Mouse (Mus musculus): ENCODE measurements around the gene Tnfrsf12a. TPM values are rescaled to one million over a fixed set of nuclear protein-coding genes. Genes with fewer than 3 reads are reported as not detected.

The Tnfrsf12a gene
- total RNA-seq, 2 experiments from 2014 or later: 33.4 to 51.3 TPM

GRCm38 (mm10) chr17:23645894-23646293, 31.4 kb downstream of the Tnfrsf12a start:
- no peak for DNase-seq

- DNase-seq: peak; percentile 40
Observed at GRCm38 (mm10) chr17:23644613-23645495, 32.4 kb downstream of the Tnfrsf12a start, which contains the start of gene Mmp25. TSS of gene Mmp25 (minus strand) at chr17:23645277.

- no peak for DNase-seq
Observed at GRCm38 (mm10) chr17:23631241-23631640, 46.0 kb downstream of the Tnfrsf12a start.

DNA sequence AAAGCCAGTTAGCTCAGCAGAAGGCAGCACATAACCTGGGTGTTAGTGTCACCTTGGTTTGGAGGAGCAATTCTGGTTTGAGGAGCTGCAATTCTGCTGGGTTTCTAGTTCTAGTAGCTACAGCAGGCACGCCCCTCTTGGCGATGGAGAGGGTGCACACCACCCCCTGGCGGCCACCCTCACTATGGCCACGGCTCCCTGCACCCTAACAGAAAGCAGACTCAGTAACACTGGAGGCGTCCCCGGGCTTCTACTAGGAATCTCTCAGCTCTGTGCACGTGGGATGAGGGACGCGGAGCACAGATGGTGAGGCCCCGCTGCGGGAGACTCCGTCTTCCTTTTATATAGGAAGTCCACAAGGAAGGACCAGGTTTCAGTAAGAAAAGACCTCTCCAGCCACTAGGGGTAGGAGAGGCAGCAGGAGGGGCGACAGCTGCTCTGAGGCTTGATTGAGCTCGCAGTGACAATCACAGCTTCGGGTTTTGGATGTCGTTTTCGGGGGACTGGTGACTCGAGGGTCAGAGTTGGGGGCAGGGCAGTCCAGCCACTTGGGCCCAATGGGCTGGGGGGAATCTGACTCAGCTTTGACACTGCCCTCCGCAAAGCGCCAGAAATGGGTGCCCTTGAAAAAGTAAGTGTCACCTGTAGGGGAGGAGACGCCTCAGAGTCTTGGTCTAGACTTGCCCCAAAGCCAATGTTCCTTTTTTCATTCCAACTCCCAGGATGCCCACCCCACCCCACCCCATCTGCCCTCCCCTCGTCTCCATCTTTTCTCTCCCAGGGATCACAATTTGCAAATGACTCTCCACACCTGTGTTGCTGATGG, 46.9 kb downstream of the Tnfrsf12a start:
- peak; percentile 86 for DNase-seq

GRCm38 (mm10) chr17:23627813-23628212, 49.5 kb downstream of the Tnfrsf12a start:
- DNase-seq: no peak

Other genes starting within 250 kb of the Tnfrsf12a start
- gene Vmn2r117, start 197.8 kb downstream of the Tnfrsf12a start, total RNA-seq (2021): not detected
- 1 to 10 TPM; 3.3 to 4.1 TPM for gene Zfp213, start 113.2 kb downstream of the Tnfrsf12a start, total RNA-seq (2021)
- 1 to 10 TPM; 6.6 to 7.0 TPM for gene Zfp13, start 78.0 kb downstream of the Tnfrsf12a start, total RNA-seq (2021)
- not detected for gene Zscan10, start 76.6 kb downstream of the Tnfrsf12a start, total RNA-seq (2021)
- under 1 TPM; 0.35 to 0.43 TPM for gene Mmp25, start 32.2 kb downstream of the Tnfrsf12a start, total RNA-seq (2021)
- gene Bicdl2, start 17.0 kb downstream of the Tnfrsf12a start, total RNA-seq (2021): not detected
- 100 to 1,000 TPM; 273 to 283 TPM for gene Hcfc1r1, start 3.9 kb downstream of the Tnfrsf12a start, total RNA-seq (2021)
- gene Thoc6, start 3.6 kb downstream of the Tnfrsf12a start, total RNA-seq (2021): 10 to 100 TPM; 17.7 to 21.2 TPM
- not detected for gene Cldn6, start 1.8 kb upstream of the Tnfrsf12a start, total RNA-seq (2021)
- gene Cldn9, start 6.6 kb upstream of the Tnfrsf12a start, total RNA-seq (2021): under 1 TPM; 0.54 to 0.70 TPM
- under 1 TPM; 0.12 to 0.23 TPM for gene 1520401A03Rik, start 45.3 kb upstream of the Tnfrsf12a start, total RNA-seq (2021)
- 1 to 10 TPM; 4.7 to 5.6 TPM for gene Pkmyt1, start 48.9 kb upstream of the Tnfrsf12a start, total RNA-seq (2021)
- 1 to 10 TPM; 7.6 to 9.4 TPM for gene Paqr4, start 63.4 kb upstream of the Tnfrsf12a start, total RNA-seq (2021)
- gene Kremen2, start 68.4 kb upstream of the Tnfrsf12a start, total RNA-seq (2021): not detected
- gene Flywch1, start 94.1 kb upstream of the Tnfrsf12a start, total RNA-seq (2021): 10 to 100 TPM; 39.0 to 39.5 TPM
- gene Flywch2, start 108.6 kb upstream of the Tnfrsf12a start, total RNA-seq (2021): 1 to 10 TPM; 3.4 to 3.8 TPM
- 100 to 1,000 TPM; 177 to 255 TPM for gene Srrm2, start 113.1 kb upstream of the Tnfrsf12a start, total RNA-seq (2021)
- 100 to 1,000 TPM; 364 to 374 TPM for gene Elob, start 151.7 kb upstream of the Tnfrsf12a start, total RNA-seq (2021)
- gene Prss33, start 158.6 kb upstream of the Tnfrsf12a start, total RNA-seq (2021): not detected
- not detected for gene Prss32, start 166.4 kb upstream of the Tnfrsf12a start, total RNA-seq (2021)
- not detected for gene Prss41, start 166.7 kb upstream of the Tnfrsf12a start, total RNA-seq (2021)
- not detected for gene Prss21, start 190.6 kb upstream of the Tnfrsf12a start, total RNA-seq (2021)
- gene Dcpp1, start 203.4 kb upstream of the Tnfrsf12a start, total RNA-seq (2021): not detected
- gene Dcpp2, start 203.4 kb upstream of the Tnfrsf12a start, total RNA-seq (2021): not detected
- not detected for gene Dcpp3, start 240.0 kb upstream of the Tnfrsf12a start, total RNA-seq (2021)